Mouse (Mus musculus): ENCODE results near the gene Uox. TPM values are rescaled to one million over a fixed set of nuclear protein-coding genes. Genes with fewer than 3 reads are reported as not detected.

Uox gene
- total RNA-seq (2021): not detected

DNA sequence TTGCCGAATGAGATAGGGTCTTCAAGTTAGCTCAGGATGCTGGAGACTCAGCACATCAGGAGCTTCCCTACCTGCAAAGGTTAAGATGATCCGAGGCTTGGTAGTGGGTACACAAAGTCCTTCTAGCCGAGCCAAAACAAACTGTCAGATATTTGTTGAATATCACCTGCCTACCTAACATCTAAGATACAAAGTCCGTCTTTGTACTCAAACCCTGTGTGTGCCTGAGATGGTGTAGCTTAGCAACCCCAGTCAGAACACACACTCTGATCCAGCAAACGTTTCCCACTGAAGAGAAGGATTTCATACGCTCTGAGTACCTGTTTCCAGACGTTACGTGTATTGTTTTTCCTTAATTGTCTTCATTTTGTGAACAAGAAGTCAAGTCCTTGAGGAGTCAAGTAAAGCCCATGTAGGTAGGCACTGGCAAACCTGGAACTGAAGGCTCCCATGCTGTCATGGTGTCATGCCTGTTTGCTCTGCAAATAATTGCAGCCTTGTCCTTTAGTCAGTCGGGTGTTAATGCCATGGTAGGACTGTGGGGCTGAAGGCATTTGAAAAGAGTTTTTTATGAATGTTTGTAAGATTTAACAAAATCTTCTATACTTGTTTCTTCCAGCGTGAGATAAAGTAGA, at the start of gene Uox:
Gene Uox, plus strand, starts transcription at position 279 of the 635 bp plus-strand sequence.
- no peak for DNase-seq

DNA sequence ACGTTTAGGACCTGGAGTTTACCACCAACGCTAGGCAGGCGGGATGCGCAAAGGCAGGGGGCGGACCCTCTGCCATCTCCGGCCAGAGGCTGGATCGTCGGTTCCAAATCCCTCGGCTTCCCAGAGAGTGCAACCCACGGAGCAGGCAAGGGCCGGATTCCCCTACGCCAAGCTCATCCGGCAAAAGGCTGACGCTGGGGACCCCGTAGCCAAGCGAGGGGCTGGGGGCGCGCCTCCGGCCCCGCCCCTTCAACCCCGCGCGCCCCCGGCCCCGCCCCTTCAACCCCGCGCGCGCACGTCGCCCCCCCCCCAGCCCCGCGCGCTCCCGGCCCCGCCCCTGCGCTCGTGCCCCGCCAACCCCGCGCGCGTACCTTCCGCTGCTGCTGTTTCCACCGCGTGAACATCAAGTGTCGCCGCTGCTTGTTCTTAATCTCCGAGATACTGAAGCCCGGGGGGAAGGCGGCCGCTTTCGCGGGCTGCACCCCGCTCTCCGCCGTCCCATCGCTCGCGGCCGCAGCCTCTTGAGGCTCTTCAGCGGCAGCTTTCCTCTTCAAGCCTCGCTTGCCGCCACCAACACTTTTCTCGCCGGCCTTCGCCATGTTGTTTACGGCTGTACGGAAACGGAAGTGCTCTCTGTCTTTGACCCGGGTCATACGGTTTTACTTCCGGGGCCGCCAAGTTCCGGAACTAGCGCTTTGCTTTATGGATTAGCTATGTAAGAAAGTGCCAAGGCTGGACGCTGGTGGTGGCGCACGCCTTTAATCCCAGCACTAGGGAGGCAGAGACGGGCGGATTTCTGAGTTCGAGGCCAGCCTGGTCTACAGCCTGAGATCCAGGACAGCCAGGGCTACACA, 49.2 kb upstream of the Uox start, which contains the start of gene Rpf1:
Gene Rpf1, minus strand, starts transcription at position 632 of the 854 bp plus-strand sequence.
- DNase-seq: peak; percentile 91

- DNase-seq: no peak
Observed at GRCm38 (mm10) chr3:146521652-146522020, 48.6 kb upstream of the Uox start.

- DNase-seq: no peak
Observed at GRCm38 (mm10) chr3:146528335-146528734, 41.9 kb upstream of the Uox start.

- DNase-seq: no peak
Observed at GRCm38 (mm10) chr3:146534986-146535385, 35.2 kb upstream of the Uox start.

GRCm38 (mm10) chr3:146540521-146541273, 29.5 kb upstream of the Uox start:
- DNase-seq: no peak

GRCm38 (mm10) chr3:146543632-146544031, 26.6 kb upstream of the Uox start:
- no peak for DNase-seq

GRCm38 (mm10) chr3:146554816-146555215, 15.4 kb upstream of the Uox start:
- no peak for DNase-seq

DNA sequence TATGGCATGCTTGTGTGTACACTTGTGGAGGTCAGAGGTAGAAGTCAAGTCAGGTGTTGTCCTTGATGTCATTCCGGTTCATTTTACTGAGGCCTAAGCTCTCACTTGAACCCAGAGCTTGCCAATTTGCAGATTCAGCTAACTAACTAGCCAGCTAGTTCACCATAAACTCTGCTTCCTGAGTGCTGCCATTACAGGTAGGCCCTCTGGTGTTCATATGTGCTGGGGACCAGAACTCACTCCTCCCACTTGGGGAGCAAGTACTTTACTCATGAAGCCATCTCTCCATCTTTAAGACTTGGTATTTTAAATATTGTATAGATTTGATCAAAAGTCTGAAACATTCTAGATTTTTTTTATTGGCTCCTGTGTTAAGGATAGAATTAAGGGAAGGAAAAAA, 13.7 kb upstream of the Uox start:
- no peak for DNase-seq

DNA sequence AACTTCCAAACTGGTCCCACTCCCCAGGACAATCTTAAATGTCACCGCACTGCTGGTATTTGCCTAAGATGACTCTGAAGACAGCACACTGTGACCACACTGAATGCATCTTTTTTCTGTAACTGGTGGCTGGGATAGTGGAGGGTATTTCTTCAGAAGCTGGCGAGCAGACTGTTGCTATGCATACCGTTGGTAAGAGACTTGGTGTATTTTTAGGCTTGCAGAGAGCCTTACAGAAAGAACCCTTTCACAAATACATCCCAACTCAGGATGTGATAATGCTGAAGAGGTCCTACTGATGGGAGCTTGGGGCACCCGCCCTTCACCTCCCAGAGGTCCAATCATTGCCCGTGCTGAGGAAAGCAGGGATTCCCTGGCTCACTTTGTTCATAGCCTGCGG, 12.7 kb upstream of the Uox start:
- DNase-seq: no peak

DNA sequence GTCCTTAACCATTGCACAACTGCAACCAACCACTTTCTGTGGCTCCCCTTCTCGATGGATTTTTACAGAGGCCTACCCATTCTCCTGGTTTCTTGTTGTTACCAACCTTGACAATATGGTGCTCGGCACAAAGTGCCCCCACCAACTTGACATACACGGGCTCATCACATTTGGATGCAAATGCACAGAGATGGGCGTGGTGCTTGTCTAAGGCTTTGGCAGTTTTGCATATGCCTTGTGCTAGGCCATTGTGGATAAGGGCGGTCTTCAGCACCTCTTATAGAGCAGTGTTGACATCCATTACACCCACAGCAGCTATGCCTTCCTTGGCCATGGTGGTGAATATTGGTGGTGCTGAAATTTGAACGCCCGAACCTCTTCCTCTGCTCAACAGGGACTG, 7.3 kb upstream of the Uox start:
- DNase-seq: no peak

GRCm38 (mm10) chr3:146564268-146565064, 5.8 kb upstream of the Uox start:
- DNase-seq: peak; percentile 88

DNA sequence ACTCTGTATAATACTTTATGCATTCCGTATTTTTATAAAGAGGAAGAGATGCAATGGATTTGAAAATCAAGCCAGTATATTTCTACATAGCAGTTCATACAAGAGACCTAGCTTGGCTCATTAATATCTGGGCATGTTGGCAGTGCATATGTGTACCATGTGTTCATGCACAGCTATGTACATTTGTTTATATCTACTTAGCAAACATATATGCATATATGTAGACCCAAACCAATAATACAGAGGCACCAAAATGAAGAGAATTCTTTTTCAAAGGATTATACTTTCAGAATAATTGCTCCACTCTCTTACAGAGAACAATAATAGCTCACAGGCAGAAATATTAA, 5.2 kb upstream of the Uox start:
- DNase-seq: no peak

DNA sequence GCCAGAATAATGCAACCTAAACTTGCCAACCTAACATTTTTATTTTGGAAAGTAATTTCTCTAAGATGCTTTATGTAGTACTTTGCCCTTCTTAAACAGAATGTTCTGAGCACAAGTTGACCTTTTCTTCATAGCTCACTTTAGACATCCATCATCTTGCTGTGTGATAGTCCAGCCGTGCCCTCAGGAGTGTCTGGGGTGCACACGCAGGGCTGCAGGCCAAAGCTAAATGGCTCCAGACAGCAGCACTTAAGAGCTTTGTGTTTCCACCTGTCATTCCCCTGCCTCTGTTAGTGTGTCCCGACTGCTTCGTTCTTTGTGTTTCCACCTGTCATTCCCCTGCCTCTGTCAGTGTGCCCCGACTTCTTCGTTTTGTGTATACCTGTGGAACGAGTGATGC, 2.9 kb upstream of the Uox start:
- no peak for DNase-seq

- DNase-seq: no peak
Observed at GRCm38 (mm10) chr3:146567884-146568530, 2.2 kb upstream of the Uox start.

- no peak for DNase-seq
Observed at GRCm38 (mm10) chr3:146569594-146569993, 632 bp upstream of the Uox start.

GRCm38 (mm10) chr3:146570939-146571338, 713 bp downstream of the Uox start:
- no peak for DNase-seq

- no peak for DNase-seq
Observed at GRCm38 (mm10) chr3:146571341-146571740, 1.1 kb downstream of the Uox start.

DNA sequence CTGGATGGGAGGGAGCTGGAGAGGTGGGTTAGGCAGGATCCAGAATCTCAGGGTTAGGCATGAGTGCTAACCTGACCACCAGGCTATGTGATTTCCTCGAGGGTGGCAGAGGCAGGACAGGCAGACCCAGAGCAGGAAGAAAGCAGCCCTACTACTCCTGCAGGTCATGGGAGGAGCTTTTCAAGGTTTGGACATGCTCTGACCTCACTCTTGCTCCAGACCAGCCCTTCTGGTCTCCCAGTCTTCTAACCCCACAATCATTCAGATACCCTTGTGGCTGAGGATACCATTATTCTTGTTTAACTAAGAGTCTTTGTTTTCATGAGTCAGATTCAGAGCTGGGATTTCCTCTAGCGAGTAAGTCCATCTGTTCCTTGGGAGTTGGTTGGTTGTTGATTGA, 7.4 kb downstream of the Uox start:
- DNase-seq: no peak

GRCm38 (mm10) chr3:146580039-146580729, 10.0 kb downstream of the Uox start:
- DNase-seq: no peak

DNA sequence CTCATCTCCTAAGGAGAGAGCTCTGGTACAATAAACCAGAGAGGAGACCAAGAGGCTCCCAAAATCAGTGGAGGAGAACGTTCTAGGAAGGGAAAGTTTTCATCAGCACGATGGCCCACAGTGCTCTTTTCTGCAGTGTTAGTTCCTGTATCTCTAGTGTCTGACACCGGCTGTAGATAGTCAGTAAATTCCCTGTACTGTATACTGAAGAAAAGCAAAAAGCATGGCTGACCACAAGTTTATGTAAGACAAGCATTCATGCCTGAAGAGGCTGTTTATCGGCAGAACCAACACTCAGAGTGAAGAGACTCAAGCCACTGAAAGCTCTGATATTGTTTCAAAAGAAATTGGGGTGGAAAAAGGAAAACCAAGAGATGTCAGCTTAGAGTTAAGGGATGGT, 13.3 kb downstream of the Uox start:
- DNase-seq: no peak

Data from heart, postnatal 4 days (tissue).